Mouse (Mus musculus) stomach, embryonic 14.5 days (tissue): Measurements from ENCODE around the gene Pknox2. TPM values are rescaled to one million over a fixed set of nuclear protein-coding genes. Genes with fewer than 3 reads are reported as not detected.

Experiments
- ATAC-seq: fragments of 200-750 bp; cut with Nextera tagmentation; 2 replicates; pipeline ENCODE4 v1.8.0; 2017; ENCODE audit warnings: low read depth, moderate TSS enrichment; ENCODE audit not compliant: insufficient number of reproducible peaks, insufficient read depth, low FRiP score
- H3K27ac ChIP-seq: fragments of 300-500 bp; sonication (generic); 2 replicates; pipeline ENCODE4 v1.5.1; 2014; ENCODE audit warnings: mild to moderate bottlenecking, low read length, moderate library complexity, mixed read lengths
- H3K27me3 ChIP-seq: fragments of 300-500 bp; sonication (generic); 2 replicates; pipeline ENCODE4 v1.6.1; 2014; ENCODE audit warnings: low read length, control low read depth, mixed read lengths; ENCODE audit not compliant: control insufficient read depth, insufficient read depth
- H3K36me3 ChIP-seq: fragments of 300-500 bp; sonication (generic); 2 replicates; pipeline ENCODE4 v1.6.1; 2014; ENCODE audit warnings: mild to moderate bottlenecking, control low read depth, low read length, moderate library complexity, mixed read lengths; ENCODE audit not compliant: control insufficient read depth, insufficient read depth
- H3K4me1 ChIP-seq: fragments of 300-500 bp; sonication (generic); 2 replicates; pipeline ENCODE4 v1.6.1; 2014; ENCODE audit warnings: low read length, control low read depth, mixed read lengths; ENCODE audit not compliant: control insufficient read depth, insufficient read depth
- H3K4me2 ChIP-seq: fragments of 300-500 bp; sonication (generic); replicated peaks from 2 replicates; pipeline ENCODE4 v1.6.1; 2014; ENCODE audit warnings: low read depth, low read length, control low read depth
- H3K4me3 ChIP-seq: fragments of 300-500 bp; sonication (generic); 2 replicates; pipeline ENCODE4 v1.5.1; 2014; ENCODE audit warnings: low read depth, low read length, control low read depth
- H3K9ac ChIP-seq: fragments of 300-500 bp; sonication (generic); replicated peaks from 2 replicates; pipeline ENCODE4 v1.6.1; 2014; ENCODE audit warnings: low read depth, mild to moderate bottlenecking, control low read depth, low read length, moderate library complexity, mixed read lengths
- H3K9me3 ChIP-seq: fragments of 300-500 bp; sonication (generic); 2 replicates; pipeline ENCODE4 v1.6.1; 2016; ENCODE audit warnings: low read depth, low read length, control low read depth; ENCODE audit not compliant: control insufficient read depth
- WGBS: fragments of 180-500 bp; shearing (Covaris S2); extraction: QIAGEN DNeasy Blood & Tissue Kit; methylation state at CpG from one replicate; pipeline ENCODE4 v1.1.7; 2014; 5-methylcytosine and 5-hydroxymethylcytosine counted together
- polyA plus RNA-seq: library from polyadenylated mRNA; unstranded; fragments of >200 nt; fragmentation: Nextera tagmentation; extraction: Ambion mirVana; gene quantifications from 2 replicates; pipeline ENCODE4 v1.2.1, GENCODE M21; 2014

Gene Pknox2
- polyA plus RNA-seq, 1 experiment from 2014 or later: 7.5 TPM

- Histone ChIP-seq H3K4me3 (no peak overlapping the region), H3K4me2 (no peak overlapping the region), H3K36me3 (no peaks in the 10 kb centered on the region), H3K27me3 (no peaks in the 10 kb centered on the region), H3K9me3 (no peaks in the 10 kb centered on the region), H3K9ac (no peak overlapping the region), H3K4me1 (peaks cover 20% of the 10 kb centered on the region), H3K27ac (no peak overlapping the region)
- ATAC-seq: no peak
- WGBS: 77% methylated on average over 13 of the region's 13 CpGs
These were observed 10.9 kb downstream of the Pknox2 start for GRCm38 (mm10) chr9:37136340-37136739.

- 85% methylated on average over 7 of the region's 7 CpGs for WGBS
- Histone ChIP-seq H3K4me1 (no peaks in the 10 kb centered on the region), H3K27me3 (no peaks in the 10 kb centered on the region), H3K4me3 (no peak overlapping the region), H3K36me3 (no peaks in the 10 kb centered on the region), H3K9me3 (no peaks in the 10 kb centered on the region), H3K9ac (no peak overlapping the region), H3K4me2 (no peak overlapping the region), H3K27ac (no peak overlapping the region)
- ATAC-seq: no peak
These were observed 13.7 kb downstream of the Pknox2 start for GRCm38 (mm10) chr9:37133495-37133894.

- H3K4me2 ChIP-seq: no peak overlapping the region
- WGBS: 81% methylated on average over 6 of the region's 6 CpGs
- H3K27ac ChIP-seq: no peak overlapping the region
- no peaks in the 10 kb centered on the region for H3K36me3 ChIP-seq
- H3K4me1 ChIP-seq: no peaks in the 10 kb centered on the region
- no peak overlapping the region for H3K9ac ChIP-seq
- no peaks in the 10 kb centered on the region for H3K27me3 ChIP-seq
- no peak for ATAC-seq
- H3K4me3 ChIP-seq: no peak overlapping the region
- H3K9me3 ChIP-seq: no peaks in the 10 kb centered on the region
These were observed 18.2 kb downstream of the Pknox2 start for GRCm38 (mm10) chr9:37129046-37129445.

GRCm38 (mm10) chr9:37126197-37126596 lies 21.0 kb downstream of the Pknox2 start:
- Histone ChIP-seq H3K4me2 (no peak overlapping the region), H3K4me3 (no peak overlapping the region), H3K27ac (no peak overlapping the region), H3K9ac (no peak overlapping the region), H3K36me3 (no peaks in the 10 kb centered on the region), H3K4me1 (peaks cover 4% of the 10 kb centered on the region; the same call in 1 of the 2 replicates), H3K9me3 (no peaks in the 10 kb centered on the region), H3K27me3 (no peaks in the 10 kb centered on the region)
- 94% methylated on average over 2 of the region's 2 CpGs for WGBS
- no peak for ATAC-seq

- WGBS: 85% methylated on average over 8 of the region's 8 CpGs
- ATAC-seq: no peak
- H3K4me3 ChIP-seq: no peak overlapping the region
- no peak overlapping the region for H3K27ac ChIP-seq
- H3K9ac ChIP-seq: no peak overlapping the region
- H3K27me3 ChIP-seq: no peaks in the 10 kb centered on the region
- no peaks in the 10 kb centered on the region for H3K9me3 ChIP-seq
- H3K4me2 ChIP-seq: no peak overlapping the region
- H3K4me1 ChIP-seq: peaks cover 4% of the 10 kb centered on the region; the same call in 1 of the 2 replicates
- no peaks in the 10 kb centered on the region for H3K36me3 ChIP-seq
These were observed 22.3 kb downstream of the Pknox2 start for GRCm38 (mm10) chr9:37124696-37125480.

- H3K36me3 ChIP-seq: no peaks in the 10 kb centered on the region
- H3K9ac ChIP-seq: no peak overlapping the region
- no peak overlapping the region for H3K4me3 ChIP-seq
- 80% methylated on average over 7 of the region's 7 CpGs for WGBS
- no peak overlapping the region for H3K27ac ChIP-seq
- H3K4me2 ChIP-seq: no peak overlapping the region
- H3K9me3 ChIP-seq: no peaks in the 10 kb centered on the region
- no peaks in the 10 kb centered on the region for H3K27me3 ChIP-seq
- peaks cover 4% of the 10 kb centered on the region; the same call in 1 of the 2 replicates for H3K4me1 ChIP-seq
- ATAC-seq: no peak
These were observed 23.8 kb downstream of the Pknox2 start for GRCm38 (mm10) chr9:37123384-37123783.

GRCm38 (mm10) chr9:37122971-37123370 lies 24.2 kb downstream of the Pknox2 start:
- H3K9ac ChIP-seq: no peak overlapping the region
- no peaks in the 10 kb centered on the region for H3K9me3 ChIP-seq
- H3K27ac ChIP-seq: no peak overlapping the region
- ATAC-seq: no peak
- H3K4me1 ChIP-seq: peaks cover 4% of the 10 kb centered on the region; the same call in 1 of the 2 replicates
- H3K4me3 ChIP-seq: no peak overlapping the region
- H3K36me3 ChIP-seq: no peaks in the 10 kb centered on the region
- WGBS: 74% methylated on average over 6 of the region's 6 CpGs
- no peak overlapping the region for H3K4me2 ChIP-seq
- H3K27me3 ChIP-seq: no peaks in the 10 kb centered on the region

- Histone ChIP-seq H3K9ac (no peak overlapping the region), H3K4me1 (peaks cover 4% of the 10 kb centered on the region; the same call in 1 of the 2 replicates), H3K27ac (no peak overlapping the region), H3K4me2 (no peak overlapping the region), H3K4me3 (no peak overlapping the region), H3K9me3 (no peaks in the 10 kb centered on the region), H3K27me3 (no peaks in the 10 kb centered on the region), H3K36me3 (no peaks in the 10 kb centered on the region)
- 25% methylated on average over 1 of the region's 1 CpGs for WGBS
- ATAC-seq: no peak
These were observed 24.8 kb downstream of the Pknox2 start for GRCm38 (mm10) chr9:37122381-37122780.
